Mouse (Mus musculus): ENCODE data around the gene H2-DMb2.

DNA sequence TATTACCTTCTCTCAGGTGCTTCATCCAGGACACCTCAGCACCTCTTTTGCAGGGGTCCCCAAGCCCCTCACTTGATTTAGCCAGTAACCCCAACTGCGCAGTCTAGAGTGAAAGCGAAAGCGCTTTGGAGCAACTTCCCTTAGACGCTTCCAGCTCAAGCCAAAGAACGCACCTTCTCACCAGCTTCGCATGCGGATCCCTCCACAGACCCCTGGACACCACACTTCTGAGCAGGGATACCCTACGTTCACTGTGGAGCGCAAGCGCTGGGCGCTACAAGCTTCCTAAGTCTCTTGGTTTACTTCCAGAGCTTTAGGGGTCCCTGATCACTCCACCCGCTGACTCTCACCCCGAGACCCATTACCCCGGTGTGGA lies 43.8 kb downstream of the H2-DMb2 start:
- TF ChIP-seq POLR2A (IDR thresholded peaks at IDR 0.05; ENCODE audit: borderline replicate concordance, extremely low read depth, insufficient read depth, insufficient read length, poor library complexity, severe bottlenecking): no peak
- TF ChIP-seq CTCF (IDR thresholded peaks at IDR 0.05; ENCODE audit: borderline replicate concordance, extremely low read depth, insufficient read depth, insufficient read length): no peak
